Mouse (Mus musculus) ovary, postnatal 10 days (tissue): ENCODE results near the gene Lurap1.

Experiments
- DNase-seq: peaks from one replicate; pipeline ENCODE4 v3.0.0; 2022; ENCODE audit warnings: low spot score

Gene Lurap1

DNA sequence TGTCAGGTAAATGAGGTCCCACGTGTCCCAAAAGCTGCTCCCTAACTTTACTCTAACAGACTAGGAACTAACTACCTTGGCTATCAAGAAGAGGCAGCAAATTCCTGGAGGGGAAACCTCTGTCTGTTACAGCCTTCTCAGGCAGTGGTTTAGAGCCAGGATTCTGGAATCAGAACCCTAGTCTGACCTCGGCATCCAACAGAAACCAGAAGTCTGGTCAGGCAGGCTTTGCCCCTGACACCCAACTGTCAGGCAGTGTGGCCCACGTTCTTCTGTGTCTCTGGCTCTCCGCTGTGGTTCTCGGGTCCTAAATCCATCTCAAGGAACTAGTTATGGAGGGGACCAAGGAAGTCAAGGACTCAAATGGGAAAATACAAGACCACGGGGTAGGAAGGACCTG lies at the start of gene Lurap1:
Lurap1 (minus strand) TSS at position 101 of the 400 bp plus-strand sequence.
- DNase-seq = no peak

DNA sequence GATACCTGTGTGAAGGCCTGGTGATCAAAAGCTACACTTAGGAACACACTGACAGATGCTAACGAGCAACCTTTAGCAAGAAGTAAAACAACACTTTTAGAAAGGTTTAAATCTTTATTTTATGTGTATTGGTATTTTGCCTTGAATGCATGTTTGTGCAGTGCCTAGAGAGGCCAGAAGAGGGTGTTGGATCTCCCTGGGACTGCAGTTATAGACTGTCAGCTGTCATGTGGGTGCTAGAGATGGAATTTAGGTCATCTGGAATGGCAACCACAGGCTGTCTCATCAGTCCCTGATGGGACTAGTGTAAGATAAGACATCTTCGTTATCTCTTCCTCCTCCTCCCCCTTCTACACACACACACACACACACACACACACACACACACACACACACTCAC lies 47.3 kb upstream of the Lurap1 start:
- DNase-seq = no peak

DNA sequence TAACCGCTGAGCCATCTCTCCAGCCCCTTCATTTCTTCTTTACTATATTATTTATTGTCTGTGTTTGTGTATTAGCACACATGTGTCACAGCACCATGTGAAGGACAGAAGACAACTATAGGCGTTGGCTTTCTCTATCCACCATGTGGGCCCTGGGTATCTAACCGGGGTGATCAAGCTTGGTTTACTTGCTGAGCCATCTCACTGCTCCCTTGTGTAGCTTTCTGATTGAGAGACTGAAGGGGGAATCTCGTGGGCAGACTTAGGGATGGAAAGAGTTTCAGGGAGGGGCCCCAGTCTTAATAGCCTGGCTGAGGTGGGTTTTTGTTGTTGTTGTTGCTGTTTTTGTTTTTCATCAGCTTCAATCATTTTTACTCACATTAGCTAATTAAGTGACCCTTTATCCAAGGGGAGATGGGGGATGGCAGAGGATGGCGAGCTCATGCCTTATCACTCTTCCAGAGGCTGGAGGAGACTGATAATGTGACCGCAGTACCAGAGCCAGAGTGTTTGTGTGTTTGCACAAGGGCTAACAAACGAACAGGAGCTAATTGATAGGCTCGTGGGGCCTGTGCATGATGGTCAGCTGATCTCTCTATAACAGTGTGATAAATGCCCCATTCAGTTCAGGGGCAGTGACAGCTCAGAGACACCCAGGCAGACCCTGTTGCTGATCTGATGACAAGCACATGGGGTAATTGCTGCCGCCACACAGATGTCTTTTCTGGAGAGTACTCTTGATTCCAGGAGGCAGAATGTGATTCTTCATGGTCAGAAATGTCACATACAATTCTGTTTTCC lies 42.6 kb upstream of the Lurap1 start:
- no peak for DNase-seq

DNA sequence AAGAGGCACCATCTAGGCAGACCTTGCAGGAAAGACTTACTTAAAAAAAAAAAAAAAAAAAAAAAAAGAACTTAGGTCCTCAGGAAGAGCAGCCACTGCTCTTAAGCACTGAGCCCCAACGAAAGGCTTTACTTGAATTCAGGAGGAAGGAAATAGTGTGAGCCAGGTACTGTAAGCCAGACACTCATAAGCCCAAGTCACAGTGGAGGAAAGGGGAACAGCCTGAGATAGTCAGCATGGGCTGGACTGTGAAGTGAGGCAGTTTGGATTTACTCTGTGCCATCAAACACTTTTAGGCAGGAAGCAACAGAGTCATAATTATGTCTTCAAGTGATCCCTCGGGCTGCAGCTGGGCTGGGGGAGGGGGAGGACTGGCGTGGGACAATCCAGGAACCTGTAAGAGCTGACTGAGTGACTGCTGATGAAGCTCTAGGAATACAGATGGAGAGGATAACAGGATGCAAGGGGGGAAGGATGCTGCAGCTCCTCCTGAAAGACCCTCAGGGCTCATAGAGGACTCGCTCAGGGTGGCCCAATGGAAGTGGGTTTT lies 41.2 kb upstream of the Lurap1 start:
- no peak for DNase-seq

DNA sequence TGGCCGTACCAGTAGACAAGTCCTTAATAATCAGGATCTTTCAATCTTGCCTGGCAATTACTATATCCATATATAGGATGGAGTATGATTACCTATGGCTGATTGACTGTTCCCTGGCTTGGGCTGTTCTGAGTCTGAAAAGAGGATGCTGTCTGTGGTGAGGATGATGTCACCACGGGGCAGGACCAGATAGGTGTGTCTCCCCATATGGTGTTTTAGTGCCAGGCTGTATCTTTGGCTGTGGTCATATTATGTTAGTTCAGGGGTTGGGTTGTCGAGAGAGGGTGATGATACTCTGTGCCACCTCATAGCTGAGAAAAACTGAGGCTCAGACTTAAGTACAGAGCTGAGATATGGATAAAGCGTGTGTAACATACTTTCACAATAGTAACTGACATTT lies 33.9 kb upstream of the Lurap1 start:
- DNase-seq = no peak

DNA sequence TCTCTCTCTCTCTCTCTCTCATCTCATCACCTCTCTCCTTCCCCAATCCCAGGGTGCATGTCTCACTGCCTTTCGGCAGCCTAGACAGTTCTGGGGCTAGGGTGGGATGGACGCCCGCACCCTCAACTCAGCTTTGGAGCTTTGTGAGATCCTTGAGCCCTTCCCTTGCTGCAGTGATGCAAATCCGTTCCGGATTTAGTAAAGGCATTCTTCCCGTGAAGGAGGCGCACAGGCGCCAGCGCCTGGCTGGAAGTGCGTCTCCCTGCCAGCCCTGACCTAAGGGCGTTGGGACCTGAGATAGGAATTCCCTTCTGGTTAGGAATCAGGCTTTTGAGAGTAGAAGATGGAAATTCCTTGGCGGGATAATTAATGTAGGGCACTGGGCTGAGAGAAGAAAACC lies 31.6 kb upstream of the Lurap1 start:
- DNase-seq = no peak

DNA sequence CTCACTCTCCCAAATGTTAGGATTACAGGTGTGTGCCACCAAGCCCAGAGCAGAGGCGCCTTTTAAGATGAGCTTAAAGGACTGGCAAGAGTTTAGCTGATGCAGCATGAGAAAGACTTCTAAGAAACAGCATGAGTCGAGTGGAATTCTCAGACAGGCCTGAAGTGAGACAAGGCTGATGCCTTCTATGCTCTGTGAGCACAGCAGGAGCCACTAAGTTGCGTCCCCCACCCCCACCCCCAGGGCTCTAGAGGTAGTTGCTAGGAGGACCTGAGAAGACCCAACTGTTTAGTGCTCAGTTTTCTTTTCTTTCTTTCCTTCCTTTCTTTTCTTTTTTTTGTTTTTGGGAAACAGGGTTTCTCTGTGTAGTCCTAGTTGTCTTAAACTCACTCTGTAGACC lies 30.9 kb upstream of the Lurap1 start:
- DNase-seq = no peak

DNA sequence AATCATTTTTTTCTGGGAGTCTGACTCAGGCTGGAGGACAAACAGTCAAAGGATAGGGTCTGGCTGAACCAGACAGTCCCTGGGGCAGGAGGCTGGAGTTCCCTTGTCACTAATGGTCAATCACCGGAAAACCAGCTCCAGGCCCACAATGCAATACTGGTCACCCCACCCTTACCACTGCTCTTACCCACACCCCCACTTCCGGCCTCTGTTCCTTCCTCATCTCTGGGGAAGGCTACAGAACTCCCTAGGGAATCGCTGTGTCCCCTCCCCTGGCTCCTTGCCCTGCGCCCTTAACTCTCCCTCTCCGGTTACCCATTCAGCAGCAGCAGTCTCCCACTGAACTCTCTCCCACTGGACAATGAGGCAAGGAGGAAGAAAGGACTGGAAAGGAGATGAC lies 26.0 kb upstream of the Lurap1 start:
- DNase-seq = peak; percentile 40

DNA sequence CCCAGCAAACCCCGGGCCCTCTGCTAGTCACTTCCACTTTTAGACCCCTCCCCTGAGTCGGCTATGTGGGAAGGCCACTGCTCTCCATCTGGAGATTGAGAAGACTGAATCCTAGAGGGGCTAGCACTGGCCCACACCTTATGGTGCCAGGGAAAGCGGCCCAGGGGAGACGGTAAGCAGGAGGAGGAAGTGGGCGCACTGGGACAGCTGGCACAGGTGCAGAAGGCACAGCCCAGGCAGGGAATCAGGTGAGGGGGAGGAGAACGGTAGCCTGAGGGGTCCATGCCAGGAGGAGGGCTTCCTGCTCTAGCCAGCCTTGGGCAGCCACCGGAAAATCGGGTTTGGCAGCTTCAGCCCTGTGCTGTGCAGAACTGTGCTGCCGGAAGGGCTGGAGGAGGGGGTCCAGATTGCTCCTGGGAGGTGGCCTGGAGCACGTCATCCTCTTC lies 25.4 kb upstream of the Lurap1 start:
- peak; percentile 36 for DNase-seq

DNA sequence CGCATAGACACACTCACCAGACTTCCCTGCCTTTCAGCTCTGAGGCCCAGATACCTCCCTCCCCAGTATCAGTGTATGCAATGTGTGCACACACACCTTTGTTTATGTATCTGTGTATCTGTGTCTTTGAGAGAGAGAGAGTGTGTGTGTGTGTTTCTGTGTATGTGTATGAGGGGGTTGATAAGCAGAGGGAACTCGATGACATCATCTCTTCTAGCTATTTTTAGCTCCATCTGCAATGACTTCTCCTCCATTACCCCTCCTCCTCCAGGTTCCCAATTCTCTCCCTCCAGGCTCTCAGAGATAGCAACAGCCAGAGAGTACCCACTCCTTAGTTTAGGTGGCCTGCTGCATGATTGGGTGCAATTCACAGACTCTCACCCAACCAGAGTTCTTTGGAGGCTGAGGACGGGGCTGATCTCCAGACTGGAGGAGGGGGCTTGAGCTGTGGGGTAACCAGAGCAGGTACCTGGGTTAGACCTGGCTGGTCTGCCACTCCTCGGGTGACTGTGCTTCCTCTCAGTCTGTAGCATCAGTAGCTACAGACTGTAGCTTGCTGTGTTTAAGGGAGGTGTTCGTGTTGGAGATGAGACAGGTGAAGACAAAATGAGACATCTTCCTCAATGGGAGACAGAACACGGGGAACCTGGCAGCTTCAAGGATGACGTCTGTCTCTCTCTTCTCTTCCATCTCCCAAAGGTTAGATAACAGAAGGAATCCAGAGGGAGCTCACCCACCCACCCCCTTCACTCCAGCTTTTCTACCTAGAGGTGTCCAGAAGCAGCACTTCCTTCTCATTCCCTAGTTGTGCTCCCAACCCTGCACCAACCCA lies 24.8 kb upstream of the Lurap1 start:
- DNase-seq = no peak

DNA sequence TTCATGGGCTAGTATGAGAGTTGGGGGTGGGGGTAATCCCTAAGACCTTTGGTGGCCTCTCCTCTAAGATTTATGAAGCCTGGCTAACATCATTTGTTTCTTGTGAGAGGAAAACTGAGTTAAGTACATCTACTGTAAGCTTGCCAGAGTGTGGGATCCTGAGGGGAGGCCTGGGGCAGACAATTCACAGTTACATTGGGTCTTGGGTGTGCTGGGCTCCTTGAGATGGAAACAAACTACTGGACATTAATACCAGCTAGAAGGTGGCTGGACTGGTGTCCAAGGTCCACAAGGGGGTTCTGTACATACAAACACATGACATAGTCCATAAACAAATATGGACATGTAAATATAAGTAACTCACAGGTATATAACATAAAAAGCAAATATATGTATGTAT lies 24.0 kb upstream of the Lurap1 start:
- DNase-seq = no peak

DNA sequence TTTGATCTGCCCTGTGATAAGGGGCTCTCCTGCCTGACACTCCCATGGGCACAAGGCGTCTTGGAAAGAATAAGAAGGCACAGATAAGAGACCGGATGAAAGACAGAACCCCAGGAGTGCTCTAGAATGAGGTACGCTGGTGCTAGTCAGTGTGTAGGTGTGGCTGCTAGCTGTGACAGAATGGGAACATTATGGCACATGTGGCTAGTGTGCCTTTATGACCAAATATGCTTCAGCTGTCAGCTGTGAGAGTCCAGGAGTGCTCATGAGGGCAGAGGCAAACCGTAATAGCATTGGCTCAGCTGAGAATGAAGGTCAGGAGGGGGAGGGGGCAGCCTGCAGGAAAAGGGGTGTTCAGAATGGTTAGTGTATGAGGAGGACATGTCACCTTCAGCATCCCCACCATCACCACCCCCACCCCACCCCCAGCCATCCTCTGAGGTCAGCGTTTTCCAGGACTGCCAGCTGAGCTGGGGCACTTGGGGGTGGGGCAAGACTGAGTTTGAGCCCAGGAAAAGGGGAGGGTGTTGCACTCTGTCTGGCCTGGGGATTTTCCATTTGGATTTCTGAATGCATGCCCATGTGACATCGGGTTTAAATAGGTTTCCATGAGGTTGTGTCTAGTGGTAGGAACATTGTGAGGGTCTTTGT lies 23.5 kb upstream of the Lurap1 start:
- DNase-seq = no peak

DNA sequence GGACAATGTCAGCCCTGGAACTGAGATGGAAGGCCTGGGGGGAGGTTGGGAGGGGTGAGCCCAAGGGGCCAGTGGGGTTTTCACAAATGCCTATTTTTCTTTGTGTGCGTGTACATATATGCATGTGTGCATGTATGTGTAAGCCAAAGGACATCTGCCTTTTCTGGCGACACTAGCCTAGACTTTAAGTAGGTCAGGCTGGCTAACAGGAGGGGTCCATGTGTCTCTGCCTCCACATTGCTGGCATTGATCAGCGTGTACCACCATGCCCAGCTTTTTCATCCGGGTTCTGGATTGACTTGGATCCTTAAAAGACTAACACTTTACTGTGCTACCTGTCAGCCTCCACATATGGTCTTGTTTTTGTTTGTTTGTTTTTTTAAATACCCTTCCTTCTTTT lies 22.6 kb upstream of the Lurap1 start:
- no peak for DNase-seq

DNA sequence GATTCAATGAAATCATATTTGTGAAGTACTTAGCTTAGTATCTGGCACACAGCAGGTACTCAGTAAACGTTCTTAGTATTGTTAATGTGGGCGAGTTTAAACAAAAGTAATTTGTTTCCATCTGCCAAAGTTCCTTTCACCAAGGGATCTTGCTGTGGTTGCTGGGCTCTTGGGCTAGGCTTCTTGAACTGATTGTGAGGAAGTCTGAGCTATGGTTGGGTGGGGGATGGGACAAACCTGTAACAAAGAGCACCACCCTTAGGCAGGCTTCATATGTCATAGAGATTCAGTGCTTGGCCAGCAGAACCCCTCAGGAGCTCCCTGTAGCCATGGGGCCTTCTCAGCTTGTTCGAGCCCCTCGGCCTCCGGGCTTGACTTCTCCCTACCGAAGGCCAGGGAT lies 21.9 kb upstream of the Lurap1 start, which contains the start of the genes 1700042G07Rik and Gm49337:
1700042G07Rik (plus strand) TSS at position 301 of the 400 bp plus-strand sequence.
Gm49337 (plus strand) TSS at position 313 of the 400 bp plus-strand sequence.
- no peak for DNase-seq

DNA sequence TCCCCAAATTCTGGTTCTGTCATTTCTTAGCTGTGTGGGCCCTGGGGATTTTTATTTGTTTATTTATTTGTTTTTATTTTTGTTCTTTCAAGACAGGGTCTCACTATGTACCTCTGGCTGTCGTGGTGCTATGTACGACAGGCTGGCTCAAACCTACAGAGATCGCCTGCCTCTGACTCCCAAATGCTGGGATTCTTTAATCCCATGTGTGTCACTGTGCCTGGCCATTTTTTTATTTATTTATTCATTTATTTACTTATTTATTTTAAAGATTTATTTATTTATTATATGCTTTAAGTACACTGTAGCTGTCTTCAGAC lies 18.2 kb upstream of the Lurap1 start:
- DNase-seq = no peak

DNA sequence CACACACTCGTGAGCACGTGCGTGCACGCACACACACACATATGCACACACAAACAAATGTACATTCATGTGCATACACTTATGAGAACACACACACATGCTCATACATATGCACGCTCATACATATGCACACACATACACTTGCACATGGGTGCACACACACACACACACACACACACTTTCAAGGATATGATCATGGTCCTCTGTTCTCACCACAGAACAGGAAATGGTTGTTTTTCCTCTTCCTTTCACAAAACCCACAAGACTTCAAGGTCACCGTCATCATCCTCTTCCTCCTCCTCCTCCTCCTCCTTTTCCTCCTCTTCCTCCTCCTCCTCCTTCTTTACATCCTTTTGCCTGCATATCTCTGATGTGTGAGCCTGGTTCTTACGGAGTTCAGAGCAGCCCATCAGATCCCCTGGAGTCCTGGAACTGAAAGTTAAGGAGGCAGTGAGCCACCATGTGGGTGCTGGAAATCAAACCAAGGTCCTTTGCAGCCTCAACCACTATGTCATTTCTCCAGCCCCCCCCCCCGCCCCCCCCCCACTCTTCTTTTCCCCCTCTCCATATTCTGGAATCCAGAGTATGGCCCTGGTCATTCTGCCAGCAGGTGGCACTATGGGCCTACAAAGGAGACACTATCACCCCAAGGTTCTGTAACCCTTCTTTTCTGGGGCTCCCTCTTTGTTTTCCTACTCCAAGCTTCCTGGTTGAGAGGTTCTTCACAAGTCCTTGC lies 17.6 kb upstream of the Lurap1 start:
- DNase-seq = no peak

DNA sequence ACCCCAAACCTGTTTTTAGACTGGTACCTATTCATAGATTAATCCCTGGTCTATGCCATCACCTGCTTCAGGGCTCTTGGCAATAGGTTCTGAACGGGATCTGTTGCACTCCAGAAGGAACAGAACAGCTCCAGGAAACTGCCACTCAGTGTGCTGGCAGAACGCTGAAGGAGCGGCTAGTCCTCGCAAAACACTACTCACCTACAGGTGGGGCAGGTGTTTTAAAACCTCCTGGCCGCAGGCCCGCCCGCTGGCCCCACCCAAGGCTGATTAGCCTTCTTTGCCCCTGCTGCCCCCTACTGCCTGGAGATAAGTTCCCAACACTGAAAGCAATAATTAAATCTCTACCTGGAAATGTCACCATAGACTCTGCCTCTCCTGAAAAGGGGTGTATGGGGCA lies 16.3 kb upstream of the Lurap1 start, which contains the start of gene Tspan1:
Tspan1 (minus strand) TSS at position 198 of the 400 bp plus-strand sequence.
- no peak for DNase-seq

DNA sequence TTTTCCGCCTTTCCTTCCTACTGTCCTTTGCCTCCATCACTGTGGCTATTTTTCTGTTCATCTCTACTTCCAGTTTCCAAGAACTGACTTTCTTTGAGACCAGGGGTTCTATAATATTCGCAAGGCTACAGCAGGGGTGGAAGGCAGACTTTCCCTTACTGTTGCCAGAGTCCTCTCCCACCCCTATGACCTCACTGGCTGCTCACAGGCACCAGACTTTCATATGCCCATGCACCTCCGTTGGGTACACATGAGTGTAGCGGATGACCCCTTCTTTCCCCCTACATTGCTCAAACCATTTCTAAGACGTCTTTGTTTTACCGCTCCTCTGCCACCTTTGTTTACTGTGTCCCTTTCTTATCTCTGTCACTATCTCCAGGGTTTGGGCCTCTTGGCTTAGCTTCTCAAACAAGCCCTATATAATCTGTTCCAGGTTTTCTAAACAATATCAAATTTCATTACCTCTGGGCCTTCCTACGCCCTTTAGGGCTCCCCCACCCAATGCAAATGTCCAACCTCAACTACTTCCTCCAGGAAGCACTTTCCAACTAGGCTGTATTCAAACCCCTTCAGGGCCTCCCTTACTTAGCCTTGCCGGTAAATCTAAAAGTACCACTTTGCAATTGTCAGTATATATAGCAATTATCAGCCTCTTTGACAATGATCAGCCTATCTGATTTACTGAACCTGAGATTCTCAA lies 14.7 kb upstream of the Lurap1 start:
- DNase-seq = no peak

DNA sequence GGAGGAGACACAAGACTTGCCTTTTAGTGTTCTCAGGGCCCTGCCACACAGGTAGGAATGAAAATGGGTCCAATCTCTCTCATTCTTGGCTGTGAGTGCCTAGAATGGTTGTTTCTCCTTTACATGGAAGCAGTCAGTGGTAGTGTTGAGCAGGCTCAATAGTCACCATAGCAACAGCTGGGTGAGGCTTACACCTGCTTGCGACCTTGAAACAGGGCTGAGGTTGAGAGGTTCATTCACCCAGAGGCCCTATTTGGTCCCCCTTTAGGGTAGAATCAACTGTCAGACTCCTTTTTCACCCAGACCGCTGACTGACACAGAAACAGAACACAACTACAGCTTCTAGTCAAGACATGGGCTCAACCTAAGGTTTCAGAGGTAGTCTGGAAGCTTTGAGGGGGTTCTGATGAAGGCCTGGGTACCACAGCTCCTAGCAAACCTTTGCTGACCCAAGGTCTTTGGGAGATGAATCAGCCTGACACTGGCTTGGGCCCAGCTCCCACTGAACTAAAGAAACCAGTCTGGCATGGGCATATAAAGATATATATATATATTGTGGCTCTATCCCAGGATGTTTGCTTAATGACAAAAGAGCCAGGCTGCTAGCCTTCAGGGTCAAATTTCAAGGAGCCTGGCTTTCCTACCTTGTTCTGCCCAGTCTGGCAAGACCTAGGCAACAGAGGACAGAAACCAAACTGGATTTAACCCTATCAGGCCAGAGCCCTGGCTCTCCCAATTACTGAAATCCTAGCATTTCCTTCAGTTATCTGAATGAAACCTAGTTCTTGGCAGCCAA lies 13.8 kb upstream of the Lurap1 start:
- DNase-seq = no peak

DNA sequence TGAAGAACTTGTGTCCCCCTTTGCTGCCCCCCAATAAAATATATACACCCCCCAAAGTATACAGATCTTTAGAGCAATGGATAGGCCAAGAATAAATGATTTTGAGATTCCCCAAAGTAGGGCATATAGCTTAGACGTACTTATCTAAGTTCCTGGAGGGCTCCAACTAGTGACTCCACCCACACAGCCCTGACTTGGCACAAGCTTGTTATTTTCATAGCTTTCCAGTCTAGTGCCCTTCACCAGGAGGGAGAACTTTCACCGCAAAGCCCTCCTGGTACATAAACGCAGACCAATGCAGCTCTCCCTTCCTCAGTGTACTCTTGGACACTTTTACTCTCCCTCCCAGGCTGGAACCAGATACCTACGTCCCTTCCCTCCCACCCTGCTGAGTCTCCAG lies 11.0 kb upstream of the Lurap1 start:
- no peak for DNase-seq
